Mouse (Mus musculus) cerebellum, adult 2 months (tissue): Measurements from ENCODE around the gene Acvr2a. TPM values are rescaled to one million over a fixed set of nuclear protein-coding genes. Genes with fewer than 3 reads are reported as not detected.

Experiments
- DNase-seq, 2 experiments: peaks; one replicate each; pipeline ENCODE4 v3.0.0; 2021
- H3K27ac ChIP-seq: fragments of 200-500 bp; 2 replicates; pipeline ENCODE4 v1.5.1; 2012; ENCODE audit warnings: low read length, control low read depth, inconsistent platforms; ENCODE audit not compliant: insufficient read depth
- H3K27me3 ChIP-seq: fragments of 200-500 bp; 2 replicates; pipeline ENCODE4 v1.6.1; 2012; ENCODE audit warnings: inconsistent platforms, mild to moderate bottlenecking, low read length, moderate library complexity; ENCODE audit not compliant: control insufficient read depth, insufficient read depth
- H3K4me1 ChIP-seq: fragments of 200-500 bp; 2 replicates; pipeline ENCODE4 v1.6.1; 2011; ENCODE audit warnings: low read length; ENCODE audit not compliant: control insufficient read depth, insufficient read depth
- H3K4me3 ChIP-seq: fragments of 200-500 bp; replicated peaks from 2 replicates; pipeline ENCODE3; 2011; ENCODE audit warnings: mild to moderate bottlenecking, low read depth, low read length, control low read depth; ENCODE audit not compliant: insufficient read depth
- CTCF ChIP-seq: fragments of 200-500 bp; IDR thresholded peaks from 2 replicates; pipeline ENCODE4 v1.5.1; 2011; ENCODE audit warnings: low read depth, mild to moderate bottlenecking, control low read depth, low read length, moderate library complexity, borderline replicate concordance; ENCODE audit not compliant: insufficient read depth
- POLR2A ChIP-seq: fragments of 200-500 bp; IDR thresholded peaks from 2 replicates; pipeline ENCODE4 v1.6.1; 2011; ENCODE audit warnings: low read length, control low read depth, borderline replicate concordance; ENCODE audit not compliant: insufficient read depth
- WGBS: fragments of 180-500 bp; shearing (Covaris S2); methylation state at CpG from one replicate; pipeline ENCODE4 v1.1.7; 2018; 5-methylcytosine and 5-hydroxymethylcytosine counted together
- polyA plus RNA-seq: library from polyadenylated mRNA; depleted of rRNA; stranded (reverse); fragments of >200 nt; gene quantifications from 2 replicates; pipeline ENCODE4 v1.2.3, GENCODE M21; 2012

Acvr2a gene
- polyA plus RNA-seq, 1 experiment, result 10.2 TPM

DNA sequence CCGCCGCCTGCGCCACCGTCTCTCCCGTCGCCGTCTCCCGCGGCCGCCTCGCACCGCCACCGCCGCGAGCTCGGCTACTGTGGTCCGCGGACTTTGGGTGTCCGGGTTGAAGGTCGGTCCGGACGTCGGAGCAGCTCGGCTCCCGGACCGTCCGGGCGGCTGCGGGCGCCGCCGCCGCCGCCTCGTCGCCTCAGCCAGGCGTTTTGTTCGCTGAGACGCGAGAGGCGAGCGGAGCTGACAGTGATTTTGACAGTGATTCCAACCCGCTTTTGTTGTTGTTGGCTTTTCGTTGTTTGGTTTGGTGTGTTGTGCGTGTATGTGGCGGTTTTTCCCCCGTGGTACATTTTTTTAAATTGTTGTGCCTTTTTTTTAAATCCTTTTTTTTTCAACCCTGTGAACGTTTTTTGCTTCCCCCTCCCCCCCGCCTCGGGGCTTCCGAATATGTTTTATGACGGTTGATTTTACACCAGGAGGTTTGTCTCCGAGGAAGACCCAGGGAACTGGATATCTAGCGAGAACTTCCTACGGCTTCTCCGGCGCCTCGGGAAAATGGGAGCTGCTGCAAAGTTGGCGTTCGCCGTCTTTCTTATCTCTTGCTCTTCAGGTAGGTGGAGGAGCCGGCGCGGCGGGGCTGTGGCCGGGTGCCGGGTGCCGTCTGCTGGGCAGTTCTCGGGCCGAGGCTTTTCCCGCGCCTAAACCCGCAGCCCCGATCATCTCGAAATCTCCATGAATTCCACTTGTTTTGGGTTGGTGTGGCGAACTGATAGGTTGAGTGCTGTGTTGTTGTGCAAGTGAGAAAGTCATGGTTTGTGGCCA lies 522 bp downstream of the Acvr2a start:
- Histone ChIP-seq H3K4me1 (peaks cover 2% of the 10 kb centered on the region; the same call in 1 of the 2 replicates), H3K4me3 (peak overlapping the region; percentile 100), H3K27me3 (no peaks in the 10 kb centered on the region), H3K27ac (peak overlapping the region; percentile 86)
- under 1% methylated on average over 76 of the region's 76 CpGs for WGBS
- TF ChIP-seq POLR2A, result no peak
- no peak for TF ChIP-seq CTCF
- DNase-seq, result peak; percentile 54 to 62

DNA sequence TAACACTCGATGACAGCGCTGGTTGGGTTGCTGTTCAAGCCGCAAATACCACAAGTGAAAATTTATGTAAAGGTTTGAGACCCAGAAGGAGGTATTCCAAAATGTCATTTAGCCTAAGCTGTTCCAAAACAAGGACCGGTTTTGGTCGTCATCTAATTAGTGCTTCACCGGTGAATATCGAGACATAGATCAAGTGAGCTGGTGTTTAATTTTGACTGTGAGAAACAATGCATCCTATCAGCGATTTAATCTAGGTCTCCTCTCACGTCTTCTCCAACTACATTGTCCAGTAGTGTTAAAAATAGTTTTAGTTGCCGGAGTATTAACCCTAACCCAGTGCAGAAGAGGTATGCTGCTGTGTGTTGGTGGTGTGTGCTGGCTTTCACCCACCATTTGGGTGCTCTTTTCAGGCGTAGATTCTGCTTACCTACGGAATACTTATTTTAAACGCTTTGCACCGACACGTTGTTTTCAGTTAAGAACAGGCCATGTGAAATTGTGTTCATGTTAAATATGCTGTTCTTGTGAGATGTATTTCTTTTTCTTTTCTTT lies 1.2 kb downstream of the Acvr2a start:
- H3K27ac ChIP-seq, result no peak overlapping the region
- 1% methylated on average over 15 of the region's 15 CpGs for WGBS
- no peaks in the 10 kb centered on the region for H3K27me3 ChIP-seq
- TF ChIP-seq CTCF (no peak), POLR2A (no peak)
- peak overlapping the region; percentile 100 for H3K4me3 ChIP-seq
- H3K4me1 ChIP-seq, result peaks cover 2% of the 10 kb centered on the region; the same call in 1 of the 2 replicates
- no peak for DNase-seq

DNA sequence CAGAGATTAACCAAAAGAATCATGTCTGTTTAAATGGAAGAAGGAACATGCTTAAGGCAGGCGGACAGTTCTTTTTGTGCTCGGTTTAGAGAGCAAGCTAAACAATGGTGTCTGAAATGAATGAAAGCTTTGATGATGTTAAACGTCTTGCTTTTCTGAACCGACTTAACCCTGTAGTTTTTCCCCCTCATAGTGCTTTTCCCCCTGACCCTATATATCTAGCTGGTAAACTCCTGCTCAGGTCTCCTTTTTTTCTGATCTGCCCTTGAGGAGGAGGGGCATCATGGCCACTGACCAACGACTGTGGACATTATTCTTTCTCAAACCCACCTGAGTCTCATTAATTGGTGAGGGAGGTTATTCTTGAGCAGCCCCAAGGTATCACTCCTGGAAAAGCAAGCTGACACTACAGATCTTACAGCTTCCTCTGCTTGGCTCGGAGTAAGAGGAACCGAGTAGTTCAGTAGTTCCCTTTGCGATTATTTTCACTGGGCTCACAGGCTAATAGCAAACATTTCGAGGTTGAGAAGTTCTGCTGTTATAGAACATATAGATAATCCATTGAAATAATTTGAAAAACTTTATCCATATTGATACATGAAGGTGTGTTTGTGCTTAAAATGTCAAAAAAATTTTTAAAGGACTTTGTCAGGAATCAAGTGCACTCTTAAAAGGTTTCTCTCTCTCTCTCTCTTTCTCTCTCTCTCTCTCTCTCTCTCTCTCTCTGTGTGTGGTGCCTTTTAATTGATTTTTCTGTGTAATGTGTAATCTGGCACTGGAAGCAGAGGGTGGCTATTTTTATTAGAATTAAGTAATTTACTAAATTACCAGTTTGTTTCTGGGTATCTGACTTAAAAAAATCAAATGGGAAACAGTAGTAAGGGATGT lies 2.5 kb downstream of the Acvr2a start:
- TF ChIP-seq CTCF, result no peak
- TF ChIP-seq POLR2A, result no peak

DNA sequence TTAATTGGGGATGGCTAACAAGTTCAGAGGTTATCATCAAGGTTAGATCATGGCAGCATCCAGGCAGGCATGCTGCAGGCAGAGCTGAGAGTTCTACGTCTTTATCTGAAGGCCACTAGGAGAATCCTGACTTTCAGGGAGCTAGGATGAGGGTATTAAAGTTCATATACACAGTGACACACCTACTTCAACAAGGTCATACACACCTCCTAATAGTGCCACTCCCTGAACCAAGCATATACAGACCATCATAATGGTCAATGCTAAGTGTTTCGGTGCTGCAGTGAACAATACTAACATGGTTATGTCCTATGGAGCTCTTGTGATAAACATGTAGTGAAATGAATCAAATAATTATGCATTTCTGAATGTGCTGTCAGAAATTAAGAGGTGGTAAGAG lies 12.0 kb downstream of the Acvr2a start:
- WGBS, result 96% methylated on average over 2 of the region's 2 CpGs
- no peak overlapping the region for H3K27ac ChIP-seq
- no peak for DNase-seq
- H3K4me3 ChIP-seq, result no peak overlapping the region
- no peaks in the 10 kb centered on the region for H3K4me1 ChIP-seq
- TF ChIP-seq POLR2A, result no peak
- TF ChIP-seq CTCF, result no peak
- no peaks in the 10 kb centered on the region for H3K27me3 ChIP-seq

More for the DNA sequence above, 2.5 kb downstream of the Acvr2a start:
- DNase-seq, result no peak
- H3K27ac ChIP-seq, result no peak overlapping the region
- H3K4me1 ChIP-seq, result peaks cover 2% of the 10 kb centered on the region; the same call in 1 of the 2 replicates
- H3K4me3 ChIP-seq, result peak overlapping the region; percentile 47
- no peaks in the 10 kb centered on the region for H3K27me3 ChIP-seq
- WGBS, result 19% methylated on average over 9 of the region's 9 CpGs

DNA sequence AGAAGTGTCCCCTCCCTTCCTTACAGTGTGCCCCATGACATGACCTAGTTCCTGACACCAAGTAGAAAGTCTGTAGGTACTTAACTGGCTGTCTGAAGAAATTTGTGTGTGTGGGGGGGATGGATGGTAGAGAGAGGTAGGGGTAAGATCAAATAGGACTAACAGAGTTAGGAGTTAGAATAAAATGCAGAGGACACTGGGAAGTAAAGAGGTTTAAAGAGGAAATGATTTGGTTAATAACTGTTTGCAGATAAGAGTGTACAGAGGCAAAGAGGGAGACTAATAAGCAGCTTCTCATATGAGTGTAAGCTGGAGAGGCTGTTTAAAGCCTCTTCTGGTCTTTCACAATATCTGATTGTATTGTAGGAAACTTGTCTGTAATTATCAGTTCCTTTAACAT lies 12.5 kb downstream of the Acvr2a start:
- TF ChIP-seq CTCF (no peak), POLR2A (no peak)
- DNase-seq, result no peak
- no peak overlapping the region for H3K4me3 ChIP-seq
- no peaks in the 10 kb centered on the region for H3K4me1 ChIP-seq
- no peaks in the 10 kb centered on the region for H3K27me3 ChIP-seq
- no peak overlapping the region for H3K27ac ChIP-seq

DNA sequence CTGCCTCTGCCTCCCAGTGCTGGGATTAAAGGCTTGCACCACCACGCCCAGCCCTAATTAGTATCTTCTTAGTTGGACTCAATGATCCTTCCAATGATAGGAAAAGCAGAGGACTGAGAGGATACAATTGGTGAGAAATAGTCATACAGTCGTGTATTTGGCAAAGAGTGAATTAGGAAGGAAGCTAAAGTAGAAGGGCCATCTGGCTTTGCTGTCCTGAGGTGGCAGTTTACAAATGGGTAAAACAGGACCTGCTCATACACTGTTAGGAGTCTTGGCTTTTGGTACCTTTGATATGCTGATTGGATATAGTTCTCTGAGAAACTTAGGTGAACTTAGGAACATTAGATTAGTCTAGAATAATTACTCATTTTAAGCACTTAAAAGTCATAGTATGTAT lies 16.6 kb downstream of the Acvr2a start:
- no peaks in the 10 kb centered on the region for H3K4me1 ChIP-seq
- H3K27ac ChIP-seq, result no peak overlapping the region
- 47% methylated on average over 2 of the region's 2 CpGs for WGBS
- DNase-seq, result peak in 1 of 2 experiments; percentile 53
- no peak overlapping the region for H3K4me3 ChIP-seq
- no peaks in the 10 kb centered on the region for H3K27me3 ChIP-seq
- TF ChIP-seq POLR2A (no peak), CTCF (no peak)

DNA sequence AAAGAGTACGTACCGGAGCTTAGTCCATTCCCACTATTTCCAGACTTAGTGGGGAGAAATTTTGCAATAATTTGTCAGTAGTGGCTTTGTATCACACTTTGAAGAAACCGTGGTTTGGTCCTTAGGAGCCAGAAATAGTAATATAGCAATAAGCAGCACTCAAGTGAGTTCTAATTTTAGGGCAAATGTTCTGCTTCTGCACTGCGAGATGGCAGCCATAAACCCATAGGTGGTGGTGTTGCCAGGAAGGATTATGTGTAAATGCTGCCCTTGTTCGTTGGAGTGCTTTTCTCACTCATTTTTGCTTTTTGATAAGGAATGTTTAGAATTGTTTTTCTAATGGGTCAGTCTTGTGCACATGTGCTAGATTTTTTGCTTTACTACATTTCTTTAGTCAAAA lies 18.4 kb downstream of the Acvr2a start:
- Histone ChIP-seq H3K4me3 (no peak overlapping the region), H3K4me1 (no peaks in the 10 kb centered on the region), H3K27me3 (no peaks in the 10 kb centered on the region), H3K27ac (no peak overlapping the region)
- DNase-seq, result no peak
- TF ChIP-seq CTCF, result no peak
- no peak for TF ChIP-seq POLR2A
- WGBS, result 57% methylated on average over 5 of the region's 5 CpGs

DNA sequence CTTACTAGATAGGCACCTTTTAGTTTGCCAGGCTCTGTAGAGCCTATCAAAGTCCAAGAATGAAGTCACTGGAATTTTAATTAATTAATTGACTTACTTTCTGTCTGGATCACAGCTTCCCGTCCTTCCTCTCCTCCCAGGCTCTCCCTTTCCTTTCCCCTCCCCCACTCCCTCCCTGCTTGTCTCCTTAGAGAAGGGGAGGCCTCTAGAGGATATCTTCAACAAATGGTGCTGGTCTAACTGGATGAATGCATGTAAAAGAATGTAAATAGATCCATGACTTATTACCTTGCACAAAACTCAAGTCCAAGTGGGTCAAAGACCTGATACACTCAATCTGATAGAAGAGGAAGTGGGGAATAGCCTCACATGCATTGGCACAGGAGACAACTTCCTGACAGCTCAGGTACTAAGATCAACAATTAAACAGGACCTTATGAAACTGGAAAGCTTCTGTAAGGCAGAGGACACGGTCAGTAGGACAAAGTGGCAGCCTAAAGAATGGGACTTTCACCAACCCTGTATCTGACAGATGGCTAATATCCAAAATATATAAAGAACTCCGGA lies 20.1 kb downstream of the Acvr2a start:
- TF ChIP-seq CTCF (no peak), POLR2A (no peak)
- no peak for DNase-seq
- no peaks in the 10 kb centered on the region for H3K4me1 ChIP-seq
- H3K4me3 ChIP-seq, result no peak overlapping the region
- WGBS, result 51% methylated on average over 3 of the region's 3 CpGs
- H3K27me3 ChIP-seq, result no peaks in the 10 kb centered on the region
- no peak overlapping the region for H3K27ac ChIP-seq
